Mouse (Mus musculus): ENCODE measurements at regions not wholly inside any gene's neighbourhood (a gene's known extent, or its start where the extent isn't known, plus 50 kb on each side); places are given as distances from the start of the nearest gene placed in this dataset.
A peak's percentile ranks its signal among the peaks of the same experiment; 100 is the strongest.

DNA sequence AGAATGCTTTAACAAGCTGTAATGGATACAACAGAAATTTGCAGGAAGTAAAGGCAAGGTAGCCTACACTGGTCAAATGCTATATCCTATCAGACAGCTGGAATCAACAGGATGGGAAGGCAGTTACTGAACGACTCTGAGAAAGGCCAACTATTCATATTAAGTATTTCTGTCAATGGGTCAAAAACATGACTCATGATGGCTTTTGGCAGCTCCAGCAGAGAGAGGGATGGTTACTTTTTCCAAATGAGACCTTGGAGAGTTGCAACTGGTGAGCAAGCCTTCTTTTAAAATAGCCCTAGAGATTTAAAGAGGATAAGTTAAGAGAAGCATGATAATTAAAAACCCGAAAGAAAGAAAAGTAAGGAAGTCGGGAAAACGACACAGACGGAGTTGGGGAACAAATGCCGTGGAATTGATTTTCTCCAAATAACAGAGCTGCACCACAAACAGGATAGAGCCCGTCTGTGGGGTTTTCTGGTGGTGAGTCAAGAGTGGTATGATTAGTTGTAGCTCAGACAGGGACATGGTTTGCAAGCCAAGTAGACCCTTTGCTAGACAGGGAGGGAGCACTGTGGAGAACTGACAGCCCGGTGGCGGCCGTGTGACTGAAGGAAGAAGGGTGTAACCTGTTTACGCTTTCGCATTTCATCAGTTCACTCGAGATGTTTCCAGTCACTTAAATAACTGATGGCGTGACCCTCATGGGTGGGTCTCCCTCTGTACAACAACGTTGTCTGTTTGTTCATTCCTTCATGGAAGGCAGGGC is 3638.1 kb upstream of the Gm7489 start:
- no peak for ATAC-seq (ENCODE audit: extremely low read depth, insufficient number of reproducible peaks, low FRiP score, poor library complexity, severe bottlenecking)
- Histone ChIP-seq H3K36me3 (replicated peaks) (no peaks in the 10 kb centered on the region), H3K9me3 (replicated peaks) (no peaks in the 10 kb centered on the region), H3K27me3 (ENCODE audit: insufficient read depth, low read length) (no peaks in the 10 kb centered on the region), H3K4me1 (ENCODE audit: insufficient read depth, low read depth, low read length) (no peaks in the 10 kb centered on the region), H3K4me3 (ENCODE audit: low read depth, low read length) (no peak overlapping the region)
- TF ChIP-seq CTCF (IDR thresholded peaks at IDR 0.05; ENCODE audit: low read depth, low read length) (no peak), TAL1 (conservative IDR thresholded peaks at IDR 0.05; ENCODE audit: low read depth, low read length) (no peak), GATA1 (IDR thresholded peaks at IDR 0.05; ENCODE audit: borderline replicate concordance, low read length) (no peak), POLR2AphosphoS5 (IDR thresholded peaks at IDR 0.05; ENCODE audit: insufficient replicate concordance, low read depth, low read length) (no peak)
- no peak for DNase-seq (ENCODE audit: low spot score)

DNA sequence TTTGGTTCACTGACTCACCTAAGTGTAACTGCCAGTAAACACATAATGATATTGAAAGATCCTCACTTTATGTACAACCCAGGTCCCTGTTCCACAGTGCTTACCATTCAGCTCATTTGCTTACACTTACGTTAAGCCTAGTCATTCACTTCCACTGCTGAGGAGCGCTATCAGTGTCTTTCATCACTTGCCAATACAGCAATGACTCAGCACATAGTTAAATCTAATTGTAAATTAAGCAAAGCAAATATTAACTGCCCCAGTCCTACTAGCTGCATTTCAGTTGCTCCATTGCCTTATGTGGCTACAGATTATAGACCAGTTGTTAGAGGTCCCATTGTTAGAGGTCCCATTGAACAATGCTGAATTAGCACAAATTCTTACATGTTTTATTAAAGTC is 3624.6 kb upstream of the Gm7489 start:
- Histone ChIP-seq H3K36me3 (replicated peaks) (no peaks in the 10 kb centered on the region), H3K4me3 (ENCODE audit: low read depth, low read length) (no peak overlapping the region), H3K9me3 (replicated peaks) (no peaks in the 10 kb centered on the region), H3K4me1 (ENCODE audit: insufficient read depth, low read depth, low read length) (0 out of 2 replicates have a peak, but pooled peaks cover 3% of the 10 kb centered on the region), H3K27me3 (ENCODE audit: insufficient read depth, low read length) (no peaks in the 10 kb centered on the region)
- no peak for DNase-seq (ENCODE audit: low spot score)
- TF ChIP-seq GATA2 (IDR thresholded peaks at IDR 0.05; ENCODE audit: borderline replicate concordance, low read depth, low read length) (no peak), GATA1 (IDR thresholded peaks at IDR 0.05; ENCODE audit: borderline replicate concordance, low read length) (no peak), POLR2AphosphoS5 (IDR thresholded peaks at IDR 0.05; ENCODE audit: insufficient replicate concordance, low read depth, low read length) (no peak), TAL1 (conservative IDR thresholded peaks at IDR 0.05; ENCODE audit: low read depth, low read length) (no peak), CTCF (IDR thresholded peaks at IDR 0.05; ENCODE audit: low read depth, low read length) (no peak)
- ATAC-seq (ENCODE audit: extremely low read depth, insufficient number of reproducible peaks, low FRiP score, poor library complexity, severe bottlenecking): peak; percentile 94

DNA sequence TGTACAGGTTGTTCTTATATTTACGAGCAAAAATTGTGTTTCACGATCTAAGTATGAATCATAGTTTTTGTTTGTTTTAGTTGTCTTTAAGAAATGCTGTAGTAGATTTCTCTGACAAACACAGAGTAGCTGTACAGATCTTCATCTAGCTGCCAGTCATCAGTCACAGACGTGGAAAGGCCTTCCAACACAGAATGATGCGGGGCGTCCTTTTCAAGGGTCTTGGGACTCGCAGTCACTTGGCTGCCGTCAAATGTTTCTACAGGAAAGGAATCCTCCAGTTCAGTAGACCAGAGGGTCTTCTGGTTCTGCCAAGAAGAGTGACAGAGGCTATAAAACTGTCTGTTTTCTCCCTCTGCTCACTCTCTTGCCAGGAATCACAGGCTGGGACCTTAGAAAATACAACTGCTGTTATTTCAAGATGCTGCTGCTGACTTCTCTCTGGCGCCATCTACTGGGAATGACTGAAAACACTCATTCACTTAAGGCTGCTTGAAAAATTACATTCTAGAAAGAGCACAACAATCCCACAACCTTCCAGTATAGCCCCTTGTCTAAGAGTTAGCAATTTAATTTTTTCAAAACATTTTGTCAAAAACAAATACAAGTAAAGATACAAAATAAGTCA is 3623.3 kb upstream of the Gm7489 start:
- peak; percentile 46; the same call in 1 of the 2 replicates for TF ChIP-seq CTCF (IDR thresholded peaks at IDR 0.05; ENCODE audit: low read depth, low read length)
- no peak for TF ChIP-seq TAL1 (conservative IDR thresholded peaks at IDR 0.05; ENCODE audit: low read depth, low read length)
- no peak for TF ChIP-seq POLR2AphosphoS5 (IDR thresholded peaks at IDR 0.05; ENCODE audit: insufficient replicate concordance, low read depth, low read length)
- Histone ChIP-seq H3K36me3 (replicated peaks) (no peaks in the 10 kb centered on the region), H3K9me3 (replicated peaks) (no peaks in the 10 kb centered on the region), H3K27me3 (ENCODE audit: insufficient read depth, low read length) (no peaks in the 10 kb centered on the region), H3K4me3 (ENCODE audit: low read depth, low read length) (no peak overlapping the region), H3K4me1 (ENCODE audit: insufficient read depth, low read depth, low read length) (0 out of 2 replicates have a peak, but pooled peaks cover 3% of the 10 kb centered on the region)
- DNase-seq (ENCODE audit: low spot score) (no peak), ATAC-seq (ENCODE audit: extremely low read depth, insufficient number of reproducible peaks, low FRiP score, poor library complexity, severe bottlenecking) (no peak)

DNA sequence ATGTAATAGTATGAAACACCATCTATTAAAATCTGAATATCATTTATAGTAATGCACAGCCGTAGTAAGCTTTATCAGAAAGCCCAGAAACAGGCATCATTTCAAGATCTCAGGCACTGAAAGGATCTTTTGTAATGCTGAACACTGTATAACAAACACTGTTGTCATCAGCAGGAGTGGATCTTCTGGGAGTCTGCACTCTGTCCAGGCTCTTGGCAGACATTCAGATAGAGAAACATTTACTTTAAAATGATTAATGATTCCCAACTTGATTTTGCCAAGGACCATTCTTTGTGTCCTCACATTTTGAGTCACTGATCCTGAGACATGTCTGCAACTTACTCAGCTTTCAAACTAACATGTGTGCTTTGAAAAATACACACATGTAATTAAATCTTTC is 3617.2 kb upstream of the Gm7489 start:
- Histone ChIP-seq H3K9me3 (replicated peaks) (no peaks in the 10 kb centered on the region), H3K4me1 (ENCODE audit: insufficient read depth, low read depth, low read length) (no peaks in the 10 kb centered on the region), H3K36me3 (replicated peaks) (no peaks in the 10 kb centered on the region), H3K27me3 (ENCODE audit: insufficient read depth, low read length) (no peaks in the 10 kb centered on the region), H3K4me3 (ENCODE audit: low read depth, low read length) (no peak overlapping the region)
- no peak for ATAC-seq (ENCODE audit: extremely low read depth, insufficient number of reproducible peaks, low FRiP score, poor library complexity, severe bottlenecking)
- DNase-seq (ENCODE audit: low spot score): no peak
- TF ChIP-seq GATA2 (IDR thresholded peaks at IDR 0.05; ENCODE audit: borderline replicate concordance, low read depth, low read length) (no peak), GATA1 (IDR thresholded peaks at IDR 0.05; ENCODE audit: borderline replicate concordance, low read length) (no peak), TAL1 (conservative IDR thresholded peaks at IDR 0.05; ENCODE audit: low read depth, low read length) (no peak), CTCF (IDR thresholded peaks at IDR 0.05; ENCODE audit: low read depth, low read length) (no peak), POLR2AphosphoS5 (IDR thresholded peaks at IDR 0.05; ENCODE audit: insufficient replicate concordance, low read depth, low read length) (no peak)

DNA sequence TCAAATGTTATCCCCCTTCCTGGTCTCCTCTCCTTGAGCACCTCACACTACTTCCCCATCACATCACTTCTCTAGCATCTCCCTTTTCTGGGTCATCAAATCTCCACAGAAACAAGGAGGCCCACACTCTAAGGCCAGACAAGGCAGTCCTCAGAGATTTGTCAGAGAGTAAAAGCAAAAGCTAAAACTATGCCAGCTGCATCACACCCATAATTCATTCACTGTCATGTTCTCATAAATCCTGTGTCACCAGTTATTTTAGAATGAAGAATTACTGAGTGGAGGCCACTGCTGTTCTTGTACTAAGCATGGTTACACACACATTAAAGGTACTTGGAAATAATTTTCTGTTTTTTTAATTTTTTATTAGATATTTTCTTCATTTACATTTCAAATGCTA is 3613.1 kb upstream of the Gm7489 start:
- Histone ChIP-seq H3K36me3 (replicated peaks) (no peaks in the 10 kb centered on the region), H3K4me1 (ENCODE audit: insufficient read depth, low read depth, low read length) (no peaks in the 10 kb centered on the region), H3K4me3 (ENCODE audit: low read depth, low read length) (no peak overlapping the region), H3K27me3 (ENCODE audit: insufficient read depth, low read length) (no peaks in the 10 kb centered on the region), H3K9me3 (replicated peaks) (no peaks in the 10 kb centered on the region)
- DNase-seq (ENCODE audit: low spot score) (no peak), ATAC-seq (ENCODE audit: extremely low read depth, insufficient number of reproducible peaks, low FRiP score, poor library complexity, severe bottlenecking) (no peak)
- TF ChIP-seq TAL1 (conservative IDR thresholded peaks at IDR 0.05; ENCODE audit: low read depth, low read length): no peak
- no peak for TF ChIP-seq GATA2 (IDR thresholded peaks at IDR 0.05; ENCODE audit: borderline replicate concordance, low read depth, low read length)
- no peak for TF ChIP-seq CTCF (IDR thresholded peaks at IDR 0.05; ENCODE audit: low read depth, low read length)
- TF ChIP-seq POLR2AphosphoS5 (IDR thresholded peaks at IDR 0.05; ENCODE audit: insufficient replicate concordance, low read depth, low read length): no peak
- no peak for TF ChIP-seq GATA1 (IDR thresholded peaks at IDR 0.05; ENCODE audit: borderline replicate concordance, low read length)

DNA sequence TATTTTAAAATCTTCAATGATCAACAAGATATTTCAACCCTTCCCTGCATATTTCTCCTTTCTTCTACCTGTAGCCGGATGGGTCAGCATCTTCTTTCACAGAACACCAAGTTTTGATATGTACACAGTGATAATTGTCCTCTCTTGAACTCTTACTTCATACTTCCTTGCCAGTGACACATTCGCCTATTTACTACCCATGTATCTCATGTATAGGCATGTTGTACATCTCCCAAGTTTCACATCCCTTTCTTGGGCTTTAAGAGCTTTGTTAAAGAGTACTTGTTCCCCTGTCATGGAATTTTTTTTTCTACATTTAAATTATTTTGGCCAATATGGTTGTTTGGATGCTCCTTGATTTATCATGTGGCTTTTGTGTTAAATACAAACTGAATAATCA is 3602.1 kb upstream of the Gm7489 start:
- H3K4me1 ChIP-seq (ENCODE audit: insufficient read depth, low read depth, low read length): no peaks in the 10 kb centered on the region
- TF ChIP-seq GATA2 (IDR thresholded peaks at IDR 0.05; ENCODE audit: borderline replicate concordance, low read depth, low read length) (no peak), CTCF (IDR thresholded peaks at IDR 0.05; ENCODE audit: low read depth, low read length) (no peak), GATA1 (IDR thresholded peaks at IDR 0.05; ENCODE audit: borderline replicate concordance, low read length) (no peak), TAL1 (conservative IDR thresholded peaks at IDR 0.05; ENCODE audit: low read depth, low read length) (no peak), POLR2AphosphoS5 (IDR thresholded peaks at IDR 0.05; ENCODE audit: insufficient replicate concordance, low read depth, low read length) (no peak)
- no peak for DNase-seq (ENCODE audit: low spot score)

More for the DNA sequence above, 3602.1 kb upstream of the Gm7489 start:
- H3K36me3 ChIP-seq (replicated peaks): no peaks in the 10 kb centered on the region
- ATAC-seq (ENCODE audit: extremely low read depth, insufficient number of reproducible peaks, low FRiP score, poor library complexity, severe bottlenecking): no peak
- no peaks in the 10 kb centered on the region for H3K9me3 ChIP-seq (replicated peaks)
- H3K27me3 ChIP-seq (ENCODE audit: insufficient read depth, low read length): no peaks in the 10 kb centered on the region
- no peak overlapping the region for H3K4me3 ChIP-seq (ENCODE audit: low read depth, low read length)
